Mouse (Mus musculus) spleen, adult 2 months (tissue): Measurements from ENCODE around the gene Pkp3.

Experiments
- CTCF ChIP-seq: fragments of 200-500 bp; IDR thresholded peaks from 2 replicates; pipeline ENCODE4 v1.5.1; 2011; ENCODE audit warnings: mild to moderate bottlenecking, inconsistent platforms; ENCODE audit not compliant: insufficient read depth, insufficient read length, insufficient replicate concordance; ENCODE audit errors: extremely low read depth
- POLR2A ChIP-seq: fragments of 200-500 bp; IDR thresholded peaks from 2 replicates; pipeline ENCODE4 v1.6.1; 2011; ENCODE audit warnings: low read depth, low read length, inconsistent platforms

DNA sequence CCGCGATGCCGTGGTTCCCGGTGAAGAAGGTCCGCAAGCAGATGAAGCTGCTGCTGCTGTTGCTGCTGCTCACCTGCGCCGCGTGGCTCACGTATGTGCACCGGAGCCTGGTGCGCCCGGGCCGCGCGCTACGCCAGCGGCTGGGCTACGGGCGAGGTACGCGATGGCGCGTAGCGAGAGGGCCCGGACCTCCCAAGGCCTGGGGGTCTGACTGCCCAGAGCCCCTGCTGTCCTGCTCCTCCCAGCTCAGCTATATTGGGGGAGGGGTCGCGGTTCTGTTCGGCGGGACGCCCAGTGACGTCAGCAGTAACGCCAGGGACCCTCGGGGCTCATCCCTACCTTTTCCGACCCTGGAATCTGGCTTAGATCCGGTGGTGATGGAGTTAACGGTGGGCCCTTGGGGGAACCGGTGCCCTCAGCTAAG lies 16.7 kb upstream of the Pkp3 start:
- TF ChIP-seq CTCF (no peak), POLR2A (no peak)
